Mouse (Mus musculus): ENCODE measurements around the gene Ing3. TPM values are rescaled to one million over a fixed set of nuclear protein-coding genes. Genes with fewer than 3 reads are reported as not detected.

The Ing3 gene
- polyA plus RNA-seq, 1 experiment: 14.2 TPM

GRCm38 (mm10) chr6:21985732-21986540, 36.6 kb downstream of the Ing3 start, which contains the start of gene Cped1:
TSS of gene Cped1 (plus strand) at chr6:21985916.
- Histone ChIP-seq H3K4me3 (ENCODE audit: control insufficient read depth, low read depth, low read length) (peak within 1 kb of the TSS; percentile 81), H3K4me1 (ENCODE audit: control insufficient read depth, insufficient read depth, low read length) (peaks cover 17% of the 10 kb centered on the region), H3K27ac (ENCODE audit: control insufficient read depth, insufficient read depth, low read depth, low read length) (peak within 1 kb of the TSS; percentile 71), H3K27me3 (ENCODE audit: control insufficient read depth, insufficient read depth, low read length) (0 out of 2 replicates have a peak, but pooled peaks cover 2% of the 10 kb centered on the region), H3K36me3 (ENCODE audit: control insufficient read depth, insufficient read depth, low read length) (no peaks in the 10 kb centered on the region)
- peak; percentile 60 for TF ChIP-seq POLR2A (IDR thresholded peaks at IDR 0.05; ENCODE audit: control insufficient read depth, low read depth, low read length)
- no peak for TF ChIP-seq CTCF (IDR thresholded peaks at IDR 0.05; ENCODE audit: control insufficient read depth, insufficient read depth, insufficient replicate concordance, low read depth, low read length)

- Histone ChIP-seq H3K4me3 (ENCODE audit: control insufficient read depth, low read depth, low read length) (peak overlapping the region; percentile 73), H3K4me1 (ENCODE audit: control insufficient read depth, insufficient read depth, low read length) (peaks cover 17% of the 10 kb centered on the region), H3K27ac (ENCODE audit: control insufficient read depth, insufficient read depth, low read depth, low read length) (peak overlapping the region; percentile 71), H3K36me3 (ENCODE audit: control insufficient read depth, insufficient read depth, low read length) (no peaks in the 10 kb centered on the region), H3K27me3 (ENCODE audit: control insufficient read depth, insufficient read depth, low read length) (0 out of 2 replicates have a peak, but pooled peaks cover 2% of the 10 kb centered on the region)
- TF ChIP-seq POLR2A (IDR thresholded peaks at IDR 0.05; ENCODE audit: control insufficient read depth, low read depth, low read length): no peak
- TF ChIP-seq CTCF (IDR thresholded peaks at IDR 0.05; ENCODE audit: control insufficient read depth, insufficient read depth, insufficient replicate concordance, low read depth, low read length): no peak
Observed at GRCm38 (mm10) chr6:21986660-21987331, 37.4 kb downstream of the Ing3 start.

GRCm38 (mm10) chr6:21987554-21987953, 38.2 kb downstream of the Ing3 start:
- Histone ChIP-seq H3K27ac (ENCODE audit: control insufficient read depth, insufficient read depth, low read depth, low read length) (no peak overlapping the region), H3K27me3 (ENCODE audit: control insufficient read depth, insufficient read depth, low read length) (0 out of 2 replicates have a peak, but pooled peaks cover 2% of the 10 kb centered on the region), H3K4me1 (ENCODE audit: control insufficient read depth, insufficient read depth, low read length) (peaks cover 17% of the 10 kb centered on the region), H3K4me3 (ENCODE audit: control insufficient read depth, low read depth, low read length) (no peak overlapping the region), H3K36me3 (ENCODE audit: control insufficient read depth, insufficient read depth, low read length) (no peaks in the 10 kb centered on the region)
- no peak for TF ChIP-seq CTCF (IDR thresholded peaks at IDR 0.05; ENCODE audit: control insufficient read depth, insufficient read depth, insufficient replicate concordance, low read depth, low read length)
- TF ChIP-seq POLR2A (IDR thresholded peaks at IDR 0.05; ENCODE audit: control insufficient read depth, low read depth, low read length): no peak

- 0 out of 2 replicates have a peak, but pooled peaks cover 2% of the 10 kb centered on the region for H3K27me3 ChIP-seq (ENCODE audit: control insufficient read depth, insufficient read depth, low read length)
- TF ChIP-seq CTCF (IDR thresholded peaks at IDR 0.05; ENCODE audit: control insufficient read depth, insufficient read depth, insufficient replicate concordance, low read depth, low read length) (no peak), POLR2A (IDR thresholded peaks at IDR 0.05; ENCODE audit: control insufficient read depth, low read depth, low read length) (no peak)
Observed at GRCm38 (mm10) chr6:21988296-21988695, 38.9 kb downstream of the Ing3 start.

GRCm38 (mm10) chr6:21989081-21989480, 39.7 kb downstream of the Ing3 start:
- H3K4me3 ChIP-seq (ENCODE audit: control insufficient read depth, low read depth, low read length): no peak overlapping the region
- H3K27ac ChIP-seq (ENCODE audit: control insufficient read depth, insufficient read depth, low read depth, low read length): no peak overlapping the region
- no peak for TF ChIP-seq CTCF (IDR thresholded peaks at IDR 0.05; ENCODE audit: control insufficient read depth, insufficient read depth, insufficient replicate concordance, low read depth, low read length)
- TF ChIP-seq POLR2A (IDR thresholded peaks at IDR 0.05; ENCODE audit: control insufficient read depth, low read depth, low read length): no peak

More at GRCm38 (mm10) chr6:21988296-21988695, 38.9 kb downstream of the Ing3 start:
- Histone ChIP-seq H3K36me3 (ENCODE audit: control insufficient read depth, insufficient read depth, low read length) (no peaks in the 10 kb centered on the region), H3K27ac (ENCODE audit: control insufficient read depth, insufficient read depth, low read depth, low read length) (peak overlapping the region; percentile 36), H3K4me3 (ENCODE audit: control insufficient read depth, low read depth, low read length) (no peak overlapping the region; the same call in 1 of the 2 replicates), H3K4me1 (ENCODE audit: control insufficient read depth, insufficient read depth, low read length) (peaks cover 17% of the 10 kb centered on the region)

GRCm38 (mm10) chr6:21990181-21991135, 41.1 kb downstream of the Ing3 start:
- Histone ChIP-seq H3K4me3 (ENCODE audit: control insufficient read depth, low read depth, low read length) (no peak overlapping the region), H3K4me1 (ENCODE audit: control insufficient read depth, insufficient read depth, low read length) (peaks cover 12% of the 10 kb centered on the region), H3K27ac (ENCODE audit: control insufficient read depth, insufficient read depth, low read depth, low read length) (no peak overlapping the region), H3K36me3 (ENCODE audit: control insufficient read depth, insufficient read depth, low read length) (no peaks in the 10 kb centered on the region), H3K27me3 (ENCODE audit: control insufficient read depth, insufficient read depth, low read length) (0 out of 2 replicates have a peak, but pooled peaks cover 2% of the 10 kb centered on the region)
- no peak for TF ChIP-seq POLR2A (IDR thresholded peaks at IDR 0.05; ENCODE audit: control insufficient read depth, low read depth, low read length)
- no peak for TF ChIP-seq CTCF (IDR thresholded peaks at IDR 0.05; ENCODE audit: control insufficient read depth, insufficient read depth, insufficient replicate concordance, low read depth, low read length)

More at GRCm38 (mm10) chr6:21989081-21989480, 39.7 kb downstream of the Ing3 start:
- H3K27me3 ChIP-seq (ENCODE audit: control insufficient read depth, insufficient read depth, low read length): 0 out of 2 replicates have a peak, but pooled peaks cover 2% of the 10 kb centered on the region
- no peaks in the 10 kb centered on the region for H3K36me3 ChIP-seq (ENCODE audit: control insufficient read depth, insufficient read depth, low read length)
- peaks cover 17% of the 10 kb centered on the region for H3K4me1 ChIP-seq (ENCODE audit: control insufficient read depth, insufficient read depth, low read length)
